Mouse (Mus musculus) G1E-ER4 (cell line): ENCODE data around the gene Pnpla5. TPM values are rescaled to one million over a fixed set of nuclear protein-coding genes. Genes with fewer than 3 reads are reported as not detected.

Source experiments
- GATA1 ChIP-seq: IDR thresholded peaks from one replicate; pipeline ENCODE4 v1.8.0; 2012; ENCODE audit warnings: low read length, inconsistent platforms
- polyA plus RNA-seq: library from polyadenylated mRNA; stranded (reverse); fragments of >175 nt; gene quantifications from 2 replicates; pipeline ENCODE4 v1.2.3, GENCODE M21; 2012

Gene Pnpla5
- polyA plus RNA-seq, 1 experiment, result not detected

- no peak for TF ChIP-seq GATA1
These were observed 42.9 kb downstream of the Pnpla5 start for GRCm38 (mm10) chr15:84080069-84080468.

- no peak for TF ChIP-seq GATA1
These were observed 43.5 kb downstream of the Pnpla5 start for GRCm38 (mm10) chr15:84079519-84079918.

GRCm38 (mm10) chr15:84078667-84079066 is 44.3 kb downstream of the Pnpla5 start:
- TF ChIP-seq GATA1, result no peak

- TF ChIP-seq GATA1, result no peak
These were observed 45.8 kb downstream of the Pnpla5 start for GRCm38 (mm10) chr15:84077151-84077550.

GRCm38 (mm10) chr15:84074705-84075185 is 48.2 kb downstream of the Pnpla5 start:
- no peak for TF ChIP-seq GATA1

- TF ChIP-seq GATA1, result no peak
These were observed 48.9 kb downstream of the Pnpla5 start for GRCm38 (mm10) chr15:84073911-84074704.

- no peak for TF ChIP-seq GATA1
These were observed 49.9 kb downstream of the Pnpla5 start for GRCm38 (mm10) chr15:84073058-84073457.

GRCm38 (mm10) chr15:84072226-84072625 is 50.7 kb downstream of the Pnpla5 start:
- no peak for TF ChIP-seq GATA1

- TF ChIP-seq GATA1, result no peak
These were observed 52.8 kb downstream of the Pnpla5 start for GRCm38 (mm10) chr15:84070116-84070676.

- TF ChIP-seq GATA1, result no peak
These were observed 53.4 kb downstream of the Pnpla5 start for GRCm38 (mm10) chr15:84069455-84070050.

GRCm38 (mm10) chr15:84065701-84066100 is 57.3 kb downstream of the Pnpla5 start:
- TF ChIP-seq GATA1, result no peak

- TF ChIP-seq GATA1, result no peak
These were observed 57.8 kb downstream of the Pnpla5 start, which contains the start of gene Efcab6 for GRCm38 (mm10) chr15:84065140-84065539. Efcab6 (minus strand) TSS chr15:84065379.

Other genes starting within 250 kb of the Pnpla5 start
- gene Efcab6, start 57.8 kb downstream of the Pnpla5 start, polyA plus RNA-seq, result not detected in 2 replicates
- gene Sult4a1, start 17.4 kb downstream of the Pnpla5 start, polyA plus RNA-seq, result not detected in 2 replicates
- gene Pnpla3, start 44.7 kb upstream of the Pnpla5 start, polyA plus RNA-seq, result not detected in 2 replicates
- gene Samm50, start 69.1 kb upstream of the Pnpla5 start, polyA plus RNA-seq, result 53.5 and 60.1 TPM in 2 replicates
- gene Parvb, start 108.9 kb upstream of the Pnpla5 start, polyA plus RNA-seq, result 0.02 TPM in 1 of 2 replicates, not detected in the other
- gene Parvg, start 200.9 kb upstream of the Pnpla5 start, polyA plus RNA-seq, result not detected in 2 replicates